ENCODE assay signal across 24 mouse cellular contexts in genomic region chr4:74311135-74311534, GRCm38 (mm10).
DNase-seq lines count a peak whose midpoint lies in the region; ATAC-seq and TF ChIP-seq lines count a peak whose summit lies in the region.
"Had no signal": no experiment of that assay in that cellular context is flagged by ENCODE, and none has a peak within 500 bp of the region (broad histone marks: within the 10 kb centered on the region; RNA-seq: fewer than 3 reads in every experiment).

No protein-coding gene starts in this region.

- DNase-seq in midbrain, embryonic 11.5 days (ENCODE audit: low spot score, missing footprints): peak; percentile 28
- DNase-seq in cerebellum, adult 2 months: no peak
- no peak for DNase-seq in T-cell, adult 2 months (ENCODE audit: low spot score)
- DNase-seq in frontal cortex, adult 2 months (ENCODE audit: extremely low spot score in 1 of 2, low spot score in 1 of 2): no peak
- DNase-seq: adrenal gland, adult 8-10 months; adrenal gland, postnatal 14 days; adrenal gland, postnatal 36 days; cerebellum, adult 11-12 months; cerebellum, adult 8-10 months; cerebellum, adult 9-11 months; cerebellum, postnatal 14 days; cerebellum, postnatal 36 days; embryo, embryonic 11 days had no signal

- H3K4me2 ChIP-seq in midbrain, embryonic 11.5 days: no peak overlapping the region
- no peak overlapping the region for H3K4me2 ChIP-seq in midbrain, embryonic 13.5 days (replicated peaks)
- H3K4me2 ChIP-seq: embryonic facial prominence, embryonic 13.5 days; embryonic facial prominence, embryonic 15.5 days; forebrain, embryonic 12.5 days had no signal

- H3K9ac ChIP-seq in midbrain, embryonic 11.5 days (ENCODE audit: low read length): no peak overlapping the region
- H3K9ac ChIP-seq in midbrain, embryonic 13.5 days (replicated peaks): no peak overlapping the region
- H3K9ac ChIP-seq: embryonic facial prominence, embryonic 13.5 days; embryonic facial prominence, embryonic 15.5 days; forebrain, embryonic 12.5 days had no signal

- H3K27me3 ChIP-seq in midbrain, embryonic 11.5 days (ENCODE audit: control insufficient read depth, insufficient read depth, low read length): no peaks in the 10 kb centered on the region
- H3K27me3 ChIP-seq in midbrain, embryonic 13.5 days: no peaks in the 10 kb centered on the region
- H3K27me3 ChIP-seq in cerebellum, adult 2 months (ENCODE audit: control insufficient read depth, insufficient read depth, low read length): no peaks in the 10 kb centered on the region
- H3K27me3 ChIP-seq: embryonic facial prominence, embryonic 13.5 days; embryonic facial prominence, embryonic 15.5 days; forebrain, embryonic 12.5 days; Patski had no signal

- WGBS in midbrain, embryonic 11.5 days: 93% methylated on average over 5 of the region's 5 CpGs
- 98% methylated on average over 5 of the region's 5 CpGs for WGBS in midbrain, embryonic 13.5 days
- 91% methylated on average over 5 of the region's 5 CpGs for WGBS in cerebellum, adult 2 months

- no peak overlapping the region for H3K4me3 ChIP-seq in midbrain, embryonic 11.5 days (ENCODE audit: low read depth, low read length)
- no peak overlapping the region for H3K4me3 ChIP-seq in midbrain, embryonic 13.5 days (replicated peaks)
- H3K4me3 ChIP-seq in cerebellum, adult 2 months (replicated peaks; ENCODE audit: insufficient read depth, low read depth, low read length): no peak overlapping the region
- H3K4me3 ChIP-seq: embryonic facial prominence, embryonic 13.5 days; embryonic facial prominence, embryonic 15.5 days; erythroblast, embryonic 14.5 days; forebrain, embryonic 10.5 days; forebrain, embryonic 12.5 days had no signal

- no peak for TF ChIP-seq POLR2A in cerebellum, adult 2 months (IDR thresholded peaks at IDR 0.05; ENCODE audit: borderline replicate concordance, insufficient read depth, low read length)

- no peak for TF ChIP-seq CTCF in cerebellum, adult 2 months (IDR thresholded peaks at IDR 0.05; ENCODE audit: borderline replicate concordance, insufficient read depth, low read depth, low read length)

- H3K4me1 ChIP-seq in midbrain, embryonic 11.5 days (ENCODE audit: control insufficient read depth, insufficient read depth, low read length): no peaks in the 10 kb centered on the region
- no peaks in the 10 kb centered on the region for H3K4me1 ChIP-seq in midbrain, embryonic 13.5 days (replicated peaks)
- no peaks in the 10 kb centered on the region for H3K4me1 ChIP-seq in cerebellum, adult 2 months (ENCODE audit: control insufficient read depth, insufficient read depth, low read length)
- H3K4me1 ChIP-seq: embryonic facial prominence, embryonic 13.5 days; embryonic facial prominence, embryonic 15.5 days; forebrain, embryonic 10.5 days; forebrain, embryonic 12.5 days had no signal

- ATAC-seq in midbrain, embryonic 11.5 days (ENCODE audit: low FRiP score): no peak
- ATAC-seq in midbrain, embryonic 13.5 days: no peak
- ATAC-seq in activated CD4-positive, CD25-positive, alpha-beta regulatory T cell, adult 4 months: peak; percentile 33
- ATAC-seq in megakaryocyte, adult 5-6 weeks (ENCODE audit: poor library complexity, severe bottlenecking): peak; percentile 62
- ATAC-seq: forebrain, embryonic 14.5 days; forebrain, embryonic 16.5 days; Patski had no signal

- no peaks in the 10 kb centered on the region for H3K9me3 ChIP-seq in midbrain, embryonic 11.5 days (ENCODE audit: control insufficient read depth, low read length)
- no peaks in the 10 kb centered on the region for H3K9me3 ChIP-seq in midbrain, embryonic 13.5 days
- H3K9me3 ChIP-seq: embryonic facial prominence, embryonic 13.5 days; embryonic facial prominence, embryonic 15.5 days; forebrain, embryonic 10.5 days; forebrain, embryonic 12.5 days had no signal

- H3K36me3 ChIP-seq in midbrain, embryonic 11.5 days (ENCODE audit: control insufficient read depth, insufficient read depth, low read length): no peaks in the 10 kb centered on the region
- peaks cover 14% of the 10 kb centered on the region for H3K36me3 ChIP-seq in midbrain, embryonic 13.5 days

- H3K27ac ChIP-seq in midbrain, embryonic 11.5 days (ENCODE audit: low read depth, low read length): no peak overlapping the region
- no peak overlapping the region for H3K27ac ChIP-seq in midbrain, embryonic 13.5 days
- H3K27ac ChIP-seq in cerebellum, adult 2 months (ENCODE audit: insufficient read depth, low read length): no peak overlapping the region
- H3K27ac ChIP-seq: embryonic facial prominence, embryonic 13.5 days; embryonic facial prominence, embryonic 15.5 days; forebrain, embryonic 10.5 days; forebrain, embryonic 12.5 days had no signal

Comparison
In these comparisons a context has a peak if more than half of its experiments do, and no peak if none do; other contexts are left out.
1. ATAC-seq: peak in activated CD4-positive, CD25-positive, alpha-beta regulatory T cell, adult 4 months (single experiment) and megakaryocyte, adult 5-6 weeks (single experiment); none in midbrain, embryonic 11.5 days (single experiment) and midbrain, embryonic 13.5 days (single experiment).